Mouse (Mus musculus) layer of hippocampus, adult 9-10 months (tissue): ENCODE data around the gene Gm49318.
"Not testable (repeated sequence)": the region's sequence is repeated elsewhere in the genome, so short reads cannot be mapped to it uniquely, and the experiment has no call there.

Experiments
- DNase-seq: peaks from one replicate; pipeline ENCODE4 v3.0.0; 2022; ENCODE audit warnings: low spot score

The Gm49318 gene

DNA sequence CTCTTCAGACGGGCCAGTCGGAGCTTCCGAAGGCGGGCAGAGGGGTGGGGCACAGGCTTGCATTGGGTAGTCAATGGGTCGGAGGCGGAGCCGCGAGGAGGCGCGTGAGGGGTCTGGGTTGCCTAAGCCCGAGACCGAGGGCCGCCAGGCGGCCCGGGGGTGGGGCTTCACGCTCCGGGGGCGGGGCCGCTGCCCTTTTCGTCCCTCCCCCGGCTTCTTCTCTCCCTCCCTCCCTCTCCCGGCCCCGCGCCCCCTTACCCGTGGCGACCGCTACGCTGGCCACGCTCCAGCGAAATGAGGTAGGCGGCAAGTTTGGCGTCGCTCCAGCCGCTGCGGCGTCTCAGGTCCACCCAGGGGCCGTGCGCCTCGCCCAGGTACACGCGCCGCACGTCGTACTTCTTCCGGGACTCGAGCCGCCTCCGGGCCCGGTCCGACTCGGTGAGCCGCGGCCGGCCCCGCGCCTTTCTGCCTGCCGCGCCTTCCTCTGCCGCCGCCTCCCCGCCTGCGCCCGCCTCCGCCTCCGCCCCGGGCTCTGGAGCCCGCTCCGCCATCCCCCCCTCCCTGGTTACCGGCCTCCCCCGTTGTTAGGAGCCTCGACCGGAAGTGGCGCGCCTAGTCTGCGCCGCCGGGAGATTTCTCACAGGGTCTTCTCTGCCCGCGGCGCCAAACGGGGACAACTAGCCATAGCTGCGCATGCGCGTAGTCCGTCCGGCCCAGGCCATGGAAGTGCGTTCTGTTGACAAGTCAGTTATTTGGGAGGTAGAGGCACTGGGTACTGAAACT lies at the start of gene Gm49318, which contains the start of gene Zfp653:
Gene Gm49318 (minus strand): TSS at position 469 of the 783 bp plus-strand sequence.
Gene Zfp653 (minus strand): TSS at position 586 of the 783 bp plus-strand sequence.
- peak; percentile 87 for DNase-seq

DNA sequence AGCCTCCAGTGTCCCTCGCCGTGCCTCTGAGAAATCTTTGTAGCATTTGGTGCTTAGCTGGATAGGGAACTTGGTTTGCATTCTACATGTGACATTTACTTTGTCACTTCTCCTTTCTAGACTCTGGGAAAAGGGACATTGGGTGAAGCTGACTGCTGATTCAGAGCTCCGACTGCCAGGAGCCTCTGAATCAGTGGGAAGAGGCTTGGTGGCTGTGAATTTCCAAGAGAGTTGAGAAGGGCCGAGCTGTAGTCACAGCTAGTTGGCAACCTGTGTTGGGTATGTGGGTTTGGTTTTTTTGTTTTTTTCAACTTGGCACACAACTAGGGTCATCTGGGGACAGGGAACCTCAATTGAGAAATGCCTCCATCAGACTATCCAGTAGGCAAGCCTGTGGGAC lies 48.5 kb upstream of the Gm49318 start:
- no peak for DNase-seq

DNA sequence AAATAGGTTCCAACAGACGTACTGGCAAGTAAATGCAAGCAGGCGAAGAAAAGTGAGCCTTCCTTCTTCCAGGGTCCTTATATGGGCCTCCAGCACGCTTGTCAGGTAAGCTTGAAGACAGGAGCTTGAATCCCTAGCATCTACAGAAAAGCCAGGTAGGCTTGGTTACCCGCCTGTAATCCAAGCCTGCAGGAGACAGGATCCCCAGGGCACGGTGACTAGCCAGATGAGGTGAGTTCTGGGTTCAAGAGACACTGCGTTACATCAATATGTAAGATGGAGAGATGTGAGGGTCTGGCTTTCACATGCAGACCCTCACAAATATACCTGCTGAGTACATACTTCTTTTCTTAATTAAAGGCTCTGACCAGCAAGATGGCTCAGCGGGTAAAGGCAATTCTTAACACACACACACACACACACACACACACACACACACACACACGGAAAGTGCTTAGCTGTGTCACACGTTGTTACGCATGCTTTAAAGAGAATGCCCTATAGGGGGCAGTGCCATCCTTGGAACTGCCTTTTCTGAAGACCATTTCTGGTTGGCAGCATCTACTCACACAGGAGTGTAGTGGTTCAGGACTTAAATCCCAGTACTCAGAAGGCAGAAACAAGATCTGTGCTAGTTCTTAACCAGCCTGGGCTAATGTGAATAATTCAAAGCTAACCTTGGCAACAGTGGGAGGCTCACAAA lies 46.8 kb upstream of the Gm49318 start:
- DNase-seq, result no peak

DNA sequence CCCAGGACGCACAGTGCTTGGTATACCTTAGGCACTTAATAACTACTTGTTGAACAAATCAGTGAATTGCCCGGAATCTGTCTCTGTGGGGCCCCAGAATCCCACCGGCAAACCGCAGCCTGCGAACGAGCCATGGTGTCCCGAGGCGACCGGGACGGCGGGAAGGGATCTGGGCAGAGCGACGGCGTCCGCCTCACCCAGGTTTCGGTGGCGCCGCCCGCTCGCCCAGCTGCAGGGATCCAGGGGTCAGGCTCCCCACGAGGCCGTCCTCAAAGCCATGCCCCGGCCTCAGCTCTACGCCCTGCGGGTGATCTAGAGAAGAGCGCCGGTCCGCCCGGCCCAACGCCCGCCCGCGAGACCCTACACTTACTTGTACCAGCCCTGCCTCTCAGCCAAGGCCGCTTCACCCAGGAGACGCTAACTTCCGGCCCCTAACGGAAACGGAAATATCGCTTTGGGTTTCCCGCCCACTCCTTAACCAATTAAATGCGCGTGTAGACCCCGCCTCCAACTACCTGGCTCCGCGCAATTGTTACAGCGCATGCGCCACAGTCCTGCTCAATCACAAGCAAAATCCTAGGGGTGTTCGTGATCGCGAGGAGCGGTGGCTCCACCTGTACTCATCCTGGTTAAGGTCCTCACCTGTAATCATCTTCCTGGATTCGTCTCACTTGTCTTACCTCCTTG lies 45.8 kb upstream of the Gm49318 start, which contains the start of gene Elof1:
Gene Elof1 (minus strand): TSS at position 433 of the 687 bp plus-strand sequence.
- peak; percentile 90 for DNase-seq

DNA sequence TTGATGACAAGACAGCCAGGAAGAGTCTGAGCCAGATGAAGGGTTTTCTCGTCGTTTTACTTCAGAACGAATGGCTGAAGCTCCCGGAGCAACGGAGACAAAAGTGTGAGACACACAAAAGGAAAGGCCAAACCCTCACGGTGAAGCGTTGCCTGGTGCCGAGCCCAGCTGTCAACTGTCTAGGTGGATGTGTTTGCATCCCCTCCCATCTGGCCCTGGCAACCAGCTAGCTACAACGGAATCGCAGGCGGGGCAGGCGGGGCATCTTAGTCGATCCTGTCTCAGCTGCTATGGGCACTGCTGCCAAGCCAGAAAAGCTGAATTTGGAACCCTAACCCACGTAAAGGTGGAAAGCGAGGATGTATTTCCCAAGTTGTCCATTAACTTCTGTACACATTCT lies 45.0 kb upstream of the Gm49318 start:
- no peak for DNase-seq

DNA sequence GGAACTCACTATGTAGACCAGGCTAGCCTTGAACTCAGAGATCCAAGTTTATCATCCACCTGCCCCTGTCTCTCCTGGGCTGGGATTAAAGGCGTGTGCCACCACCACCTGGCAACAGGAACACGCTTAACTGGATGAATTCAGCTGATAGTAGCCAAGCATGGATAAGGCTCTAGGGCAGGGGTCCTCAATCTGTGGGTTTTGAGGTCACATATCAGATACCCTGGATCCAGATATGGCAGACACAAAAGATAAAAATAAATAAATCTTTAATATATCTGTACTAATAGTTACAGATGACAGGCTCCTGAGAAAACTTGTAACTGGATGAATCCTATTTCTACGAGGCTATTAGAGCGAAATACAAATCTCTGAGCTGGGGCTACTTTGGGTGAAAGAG lies 44.6 kb upstream of the Gm49318 start:
- no peak for DNase-seq

DNA sequence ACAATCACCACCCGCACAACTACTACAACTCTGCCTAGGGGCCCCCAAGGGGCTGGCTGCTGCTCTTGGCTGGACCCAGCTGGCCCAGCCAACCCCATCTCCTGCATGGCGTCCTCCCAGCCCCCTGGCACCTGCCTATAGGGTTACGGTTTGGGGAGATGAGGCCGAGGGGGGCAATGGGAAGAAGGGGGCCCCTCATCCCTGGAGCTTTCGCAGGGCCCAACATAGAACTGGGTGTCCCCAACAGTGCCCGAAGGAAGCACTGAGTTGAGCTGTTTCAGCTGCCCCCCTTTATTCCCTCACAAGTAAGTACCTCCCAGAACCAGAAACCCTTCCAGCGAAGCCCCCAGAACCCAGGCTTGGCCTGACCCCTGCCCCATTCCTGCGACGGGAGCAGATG lies 37.1 kb upstream of the Gm49318 start:
- no peak for DNase-seq

DNA sequence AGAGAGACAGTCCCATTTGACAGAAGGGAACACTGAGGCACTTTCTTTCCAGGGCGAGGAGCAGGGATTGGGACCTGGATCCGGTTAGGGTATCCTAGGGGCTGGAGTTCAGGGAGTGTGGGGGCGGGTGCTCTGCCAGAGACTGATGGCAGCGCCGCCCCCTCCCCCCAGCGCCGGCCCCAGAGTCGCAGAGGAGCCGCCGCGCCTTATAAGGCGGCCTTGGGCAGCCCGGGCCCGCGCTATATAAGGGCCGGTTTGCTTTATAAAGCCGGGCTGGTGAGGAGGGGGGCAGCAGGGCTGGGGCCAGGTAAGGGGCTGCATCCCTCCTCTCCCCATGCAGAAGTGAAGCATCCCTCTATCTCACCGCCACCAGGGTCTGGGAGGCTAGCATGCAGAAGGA lies 28.9 kb upstream of the Gm49318 start:
- no peak for DNase-seq

DNA sequence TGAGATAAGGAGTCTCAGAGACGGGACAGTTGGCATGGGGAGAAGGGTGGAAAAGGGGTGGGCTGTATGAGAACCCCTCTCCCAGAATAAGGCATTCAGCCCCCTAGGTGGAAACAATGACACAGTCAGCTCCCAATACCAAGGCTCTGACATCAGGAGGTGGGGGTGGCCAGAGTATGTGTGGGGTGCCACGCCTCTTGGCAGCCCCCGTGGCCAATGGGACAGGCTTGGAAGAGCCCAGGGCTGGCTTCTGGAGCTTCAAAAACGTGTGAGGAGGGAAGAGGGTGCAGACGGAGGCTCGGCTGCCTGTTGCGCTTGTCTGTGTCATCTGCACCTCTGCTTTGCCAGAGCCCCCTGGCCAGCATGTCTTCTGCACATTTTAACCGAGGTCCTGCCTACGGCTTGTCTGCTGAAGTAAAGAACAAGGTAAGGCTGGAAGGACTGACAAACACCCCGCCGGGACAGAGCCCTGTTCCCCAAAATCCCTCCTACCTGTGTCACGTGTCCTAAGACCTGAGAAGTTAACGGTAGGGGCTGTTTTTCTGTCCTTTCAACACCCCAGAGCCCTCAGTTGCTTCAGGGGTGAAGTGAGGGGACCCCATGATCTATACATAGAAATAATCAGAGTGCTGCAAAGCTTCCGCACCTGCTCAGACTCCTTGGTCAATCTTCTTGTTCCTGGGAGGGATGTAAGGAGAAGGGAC lies 28.1 kb upstream of the Gm49318 start, which contains the start of gene Cnn1:
Gene Cnn1 (plus strand): TSS at position 224 of the 704 bp plus-strand sequence.
- no peak for DNase-seq

DNA sequence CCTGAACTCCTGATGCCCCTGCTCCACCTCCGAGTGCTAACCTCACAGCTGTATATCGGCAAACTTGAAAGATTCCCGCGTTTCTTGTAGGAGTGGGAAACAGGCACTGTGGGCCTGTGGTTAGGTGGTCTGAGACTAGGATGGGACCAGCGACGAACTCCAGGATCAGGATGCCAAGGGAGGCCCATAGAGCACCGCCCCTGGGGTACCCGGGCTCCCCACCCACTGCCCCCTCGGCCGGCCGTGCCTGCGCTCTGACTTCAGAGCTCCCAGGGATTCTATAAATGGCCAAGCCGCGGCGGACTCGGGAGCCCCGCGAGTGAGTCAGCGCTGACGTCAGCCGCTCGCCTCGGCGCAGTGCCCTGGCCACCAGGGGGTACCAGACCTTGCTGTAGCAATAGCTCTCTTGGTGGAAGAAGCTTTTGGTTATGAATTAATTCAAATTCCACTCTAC lies 24.8 kb upstream of the Gm49318 start:
- no peak for DNase-seq

DNA sequence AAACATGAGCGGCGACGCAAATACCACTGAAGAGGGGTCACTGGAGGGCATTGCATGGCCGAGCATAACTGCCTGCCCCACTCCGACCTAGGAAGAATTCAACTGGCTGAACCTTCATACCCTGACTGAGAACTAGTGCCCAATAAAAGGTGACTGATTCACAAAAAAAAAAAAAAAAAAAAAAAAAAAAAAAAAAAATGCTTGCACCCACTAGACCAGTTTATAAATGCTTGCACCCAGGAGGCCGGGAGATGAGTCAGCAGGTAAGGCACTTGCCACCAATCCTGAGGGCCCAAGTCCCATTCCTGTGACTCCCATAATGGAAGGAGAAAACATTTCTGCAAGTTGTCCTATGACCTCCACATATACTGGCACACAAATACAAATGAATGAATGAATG lies 21.7 kb upstream of the Gm49318 start:
- DNase-seq, result no peak

DNA sequence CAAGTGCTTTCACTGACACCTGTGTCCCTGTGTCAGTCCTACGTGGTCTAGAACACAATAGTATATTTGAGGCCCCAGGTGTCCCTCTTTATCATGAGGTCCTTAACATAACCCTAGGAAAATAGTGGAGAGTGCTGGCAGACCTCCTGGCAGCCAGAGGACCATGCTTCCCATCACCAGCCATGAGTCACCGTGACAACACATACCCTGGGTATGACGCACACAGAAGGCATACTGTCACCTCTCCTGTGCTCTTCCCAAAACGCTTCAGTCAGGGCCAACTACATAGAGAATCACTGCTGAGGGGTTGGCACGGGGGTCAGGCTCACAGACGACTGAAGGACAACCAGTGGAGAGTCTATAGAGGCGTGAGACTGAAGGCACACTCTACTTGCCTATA lies 18.9 kb upstream of the Gm49318 start:
- DNase-seq, result no peak

DNA sequence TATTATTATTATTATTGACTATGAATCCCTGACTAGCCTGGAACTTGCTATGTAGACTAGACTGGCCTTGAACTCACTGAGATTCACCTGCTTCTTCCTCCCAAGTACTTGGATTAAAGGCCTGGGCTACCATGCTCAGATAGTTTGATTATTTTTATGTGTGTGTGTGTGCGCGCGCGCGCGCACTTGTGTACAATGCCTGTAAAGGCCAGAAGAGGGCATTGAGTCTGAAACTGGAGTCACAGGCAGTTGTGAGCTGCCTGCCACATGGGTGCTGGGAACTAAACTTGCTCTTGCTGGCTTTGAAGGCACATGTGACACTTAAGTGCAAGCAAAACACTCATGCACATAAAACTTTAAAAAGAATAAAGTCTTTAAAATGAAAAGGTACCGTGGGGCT lies 18.2 kb upstream of the Gm49318 start:
- no peak for DNase-seq

DNA sequence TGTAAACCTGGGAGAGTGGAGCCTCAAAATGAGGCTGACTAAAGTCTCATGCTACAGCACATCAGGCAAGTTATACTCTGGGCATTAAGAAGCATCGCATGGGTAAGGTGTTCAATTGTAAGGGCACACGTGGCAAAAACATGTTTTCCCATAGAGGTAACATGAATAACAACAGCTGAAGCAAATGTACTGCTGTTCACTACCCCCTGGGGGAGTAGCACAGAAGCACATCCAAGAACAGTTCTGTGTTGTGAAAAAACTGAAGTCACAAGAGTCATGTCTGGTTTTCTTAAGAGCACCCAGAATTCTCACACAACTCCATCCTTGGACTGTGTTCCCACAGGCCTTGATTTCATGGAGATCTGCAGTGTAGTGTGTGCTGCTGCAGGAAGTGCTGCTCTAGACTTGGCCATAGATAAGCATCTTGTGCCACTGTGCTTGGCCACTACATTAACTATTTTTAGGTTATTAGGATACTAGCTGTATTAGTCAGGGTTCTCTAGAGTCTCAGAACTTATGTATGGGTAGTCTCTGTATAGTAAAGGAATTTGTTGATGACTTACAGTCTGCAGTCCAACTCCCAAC lies 16.1 kb upstream of the Gm49318 start:
- DNase-seq, result no peak

DNA sequence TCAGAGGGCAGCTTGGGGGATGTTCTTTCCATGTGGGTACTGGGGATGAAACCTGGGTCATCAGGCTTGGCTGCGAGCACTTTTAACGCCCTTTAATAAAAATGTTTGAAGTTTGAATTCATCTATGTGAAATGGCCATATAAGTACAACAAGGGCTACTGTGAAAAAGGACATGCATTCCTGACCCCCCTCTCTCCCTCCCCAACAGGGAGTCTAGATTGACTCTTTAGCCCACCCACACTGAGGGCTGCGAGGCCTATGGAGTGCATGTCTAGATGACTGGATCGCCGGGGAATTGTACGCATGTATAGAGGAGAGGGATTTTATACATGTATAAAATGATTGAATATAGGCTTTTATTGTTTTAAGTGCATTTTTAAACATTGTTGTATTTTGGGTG lies 15.0 kb upstream of the Gm49318 start:
- no peak for DNase-seq

DNA sequence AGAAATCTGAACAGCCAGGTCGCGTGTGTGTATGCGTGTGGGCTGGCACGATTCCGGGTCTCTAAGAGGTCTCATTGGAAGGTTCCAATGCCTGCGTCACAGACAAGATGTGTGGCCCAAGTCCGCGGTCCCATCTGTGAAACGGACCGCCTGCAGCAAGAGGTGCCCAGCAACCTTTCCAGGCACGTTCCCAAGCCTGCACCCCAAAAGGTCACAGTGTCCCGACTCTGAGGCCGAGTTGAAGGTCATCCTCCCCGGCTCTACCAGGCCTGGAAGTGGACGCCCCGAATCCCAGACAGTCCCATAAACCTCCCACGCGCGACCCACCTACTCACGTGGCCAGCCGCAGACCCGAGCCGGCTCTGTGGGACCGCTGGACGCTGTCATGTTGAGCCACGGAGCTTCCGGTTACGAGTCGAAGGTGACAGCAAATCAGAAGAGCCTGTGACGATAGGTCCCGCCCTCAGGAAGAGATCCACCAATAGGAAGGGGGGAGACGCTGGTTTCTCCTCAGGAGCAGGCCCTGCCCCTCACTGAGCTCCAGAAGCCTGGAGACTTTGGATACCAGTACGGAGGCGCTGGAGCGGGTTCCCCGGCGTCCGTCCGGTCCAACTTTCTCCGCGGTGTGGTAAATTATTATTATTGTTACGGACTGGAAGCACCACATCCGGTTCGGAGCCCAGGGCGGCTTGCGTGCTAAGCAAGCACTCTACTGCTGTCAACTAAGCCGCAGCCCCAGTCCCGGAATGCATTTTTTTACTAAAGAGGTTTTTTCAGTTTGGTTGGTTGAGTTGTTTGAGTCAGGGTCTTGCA lies 14.2 kb upstream of the Gm49318 start, which contains the start of gene Ecsit:
Gene Ecsit (minus strand): TSS at position 417 of the 813 bp plus-strand sequence.
- DNase-seq, result peak; percentile 91

DNA sequence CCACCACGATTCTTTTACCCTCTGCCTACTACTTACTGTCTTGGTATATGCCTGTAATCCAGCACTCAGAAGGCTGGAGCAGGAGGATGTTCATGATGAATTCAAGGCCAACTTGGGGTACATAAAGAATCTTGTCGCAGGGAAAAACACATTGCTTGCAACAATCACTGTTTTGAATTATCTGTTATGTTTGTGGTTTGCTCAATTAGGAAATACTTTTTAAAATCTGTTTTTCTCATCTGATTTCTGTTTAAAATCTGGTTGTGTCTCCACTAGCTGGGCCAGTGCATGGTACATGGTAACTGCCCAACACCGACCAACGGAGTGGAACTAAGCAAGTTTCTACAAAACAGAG lies 13.6 kb upstream of the Gm49318 start:
- no peak for DNase-seq

DNA sequence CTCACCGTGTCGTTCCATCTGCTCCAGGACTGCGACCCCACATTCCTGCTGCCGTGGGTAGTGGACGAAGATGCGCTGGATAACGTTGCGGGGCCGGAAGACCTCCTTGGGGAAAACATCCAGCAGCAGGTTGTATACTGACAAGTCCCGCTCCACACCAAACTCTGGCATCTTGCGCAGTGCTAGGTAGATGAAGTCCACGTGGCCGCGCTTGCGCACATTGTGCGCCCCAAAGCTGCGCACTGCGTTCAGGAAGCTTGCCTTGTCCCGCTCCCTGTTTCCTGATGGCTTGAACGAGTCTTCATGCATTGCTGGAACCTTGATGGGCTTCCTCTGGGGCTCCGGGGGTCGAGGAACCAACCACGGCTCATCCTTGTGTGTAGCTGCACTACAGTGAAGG lies 5.2 kb upstream of the Gm49318 start:
- no peak for DNase-seq

DNA sequence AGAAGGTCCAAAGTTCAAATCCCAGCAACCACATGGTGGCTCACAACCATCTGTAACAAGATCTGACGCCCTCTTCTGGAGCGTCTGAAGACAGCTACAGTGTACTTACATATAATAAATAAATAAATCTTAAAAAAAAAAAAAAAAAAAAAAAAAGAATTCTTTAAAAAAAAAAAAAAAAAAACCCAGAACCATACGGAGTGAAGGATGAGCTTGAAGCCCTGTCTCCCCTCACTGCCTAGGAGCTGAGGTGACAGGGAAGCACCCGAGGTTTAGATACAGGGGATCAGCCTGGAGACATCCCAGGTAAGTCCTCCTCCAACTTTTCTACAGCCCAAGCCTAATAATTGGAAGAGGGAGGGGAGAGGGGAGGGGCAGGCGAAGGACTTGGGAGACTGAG lies 4.7 kb upstream of the Gm49318 start:
- not testable (repeated sequence) for DNase-seq

DNA sequence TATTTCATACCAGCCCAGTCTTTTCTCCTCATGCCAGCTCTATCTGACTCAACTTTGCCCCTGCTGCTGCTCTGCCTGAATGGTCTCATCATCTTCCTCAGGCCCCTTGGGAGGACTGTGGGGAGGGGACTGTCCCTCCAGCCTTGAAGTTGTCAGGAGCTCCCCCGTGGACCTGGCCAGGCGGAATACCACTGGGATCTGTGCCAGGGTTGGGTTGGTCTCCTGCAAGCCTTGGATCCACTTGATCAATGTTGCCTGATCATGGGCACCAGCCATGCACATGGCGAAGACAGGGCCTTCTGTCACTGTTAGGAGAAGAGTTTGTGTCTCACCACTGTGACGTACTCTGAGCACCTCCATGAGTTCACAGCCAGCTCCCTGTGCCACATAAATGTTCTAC lies 1.2 kb upstream of the Gm49318 start:
- DNase-seq, result no peak
